Mouse (Mus musculus): ENCODE data around the gene Lcp2. TPM values are rescaled to one million over a fixed set of nuclear protein-coding genes. Genes with fewer than 3 reads are reported as not detected.
"Not testable (repeated sequence)": the region's sequence is repeated elsewhere in the genome, so short reads cannot be mapped to it uniquely, and the experiment has no call there.

The Lcp2 gene
- polyA plus RNA-seq, 1 experiment from 2014 or later, result 7.1 TPM

- H3K4me3 ChIP-seq (replicated peaks); H3K27me3 ChIP-seq; H3K27ac ChIP-seq (replicated peaks); H3K9ac ChIP-seq; H3K36me3 ChIP-seq; H3K4me1 ChIP-seq; H3K9me3 ChIP-seq (replicated peaks); ATAC-seq (ENCODE audit: insufficient number of reproducible peaks, low FRiP score, low TSS enrichment, low read depth); H3K4me2 ChIP-seq (replicated peaks): not testable (repeated sequence)
- WGBS, result 72% methylated on average over 3 of the region's 3 CpGs
Measured at GRCm38 (mm10) chr11:34125727-34126126, 79.0 kb downstream of the Lcp2 start.

- WGBS, result 86% methylated on average over 2 of the region's 2 CpGs
- no peak for ATAC-seq (ENCODE audit: insufficient number of reproducible peaks, low FRiP score, low TSS enrichment, low read depth)
- H3K27ac ChIP-seq (replicated peaks), result no peak overlapping the region
Measured at GRCm38 (mm10) chr11:34128412-34128811, 81.7 kb downstream of the Lcp2 start.

GRCm38 (mm10) chr11:34139296-34139695, 92.6 kb downstream of the Lcp2 start:
- Histone ChIP-seq H3K4me2 (replicated peaks) (no peak overlapping the region), H3K36me3 (no peaks in the 10 kb centered on the region), H3K9ac (no peak overlapping the region), H3K4me1 (no peaks in the 10 kb centered on the region), H3K27me3 (no peaks in the 10 kb centered on the region), H3K9me3 (replicated peaks) (no peaks in the 10 kb centered on the region), H3K27ac (replicated peaks) (no peak overlapping the region), H3K4me3 (replicated peaks) (no peak overlapping the region)
- WGBS, result 86% methylated on average over 8 of the region's 8 CpGs
- no peak for ATAC-seq (ENCODE audit: insufficient number of reproducible peaks, low FRiP score, low TSS enrichment, low read depth)

More at GRCm38 (mm10) chr11:34128412-34128811, 81.7 kb downstream of the Lcp2 start:
- Histone ChIP-seq H3K36me3 (no peaks in the 10 kb centered on the region), H3K4me2 (replicated peaks) (no peak overlapping the region), H3K9me3 (replicated peaks) (no peaks in the 10 kb centered on the region), H3K27me3 (no peaks in the 10 kb centered on the region), H3K4me1 (peaks cover 6% of the 10 kb centered on the region; the same call in 1 of the 2 replicates), H3K4me3 (replicated peaks) (no peak overlapping the region), H3K9ac (no peak overlapping the region)

Other genes with a start within 250 kb of the Lcp2 start
- 0.19 and 0.24 TPM in 2 replicates for gene Kcnmb1, start 83.9 kb upstream of the Lcp2 start, polyA plus RNA-seq (2015; fragmentation: Nextera tagmentation; extraction: Ambion mirVana)
- gene Kcnip1, start 53.8 kb upstream of the Lcp2 start, polyA plus RNA-seq (2015; fragmentation: Nextera tagmentation; extraction: Ambion mirVana), result 6.0 and 6.6 TPM in 2 replicates
- gene 4930469K13Rik, start 51.6 kb downstream of the Lcp2 start, polyA plus RNA-seq (2015; fragmentation: Nextera tagmentation; extraction: Ambion mirVana), result 1.4 and 1.5 TPM in 2 replicates
- 0.56 and 1.4 TPM in 2 replicates for gene Foxi1, start 161.2 kb downstream of the Lcp2 start, polyA plus RNA-seq (2015; fragmentation: Nextera tagmentation; extraction: Ambion mirVana)